Mouse (Mus musculus): Measurements from ENCODE around the gene Sox5. TPM values are rescaled to one million over a fixed set of nuclear protein-coding genes. Genes with fewer than 3 reads are reported as not detected.
A peak's percentile ranks its signal among the peaks of the same experiment; 100 is the strongest.

The Sox5 gene
- total RNA-seq, 2 experiments from 2014 or later: 39.5 to 48.8 TPM

GRCm38 (mm10) chr6:143987548-143987947 lies 794.2 kb downstream of the Sox5 start:
- DNase-seq (ENCODE audit: low spot score in 2 of 2): no peak

- peak; percentile 17 to 71 for DNase-seq (ENCODE audit: low spot score in 2 of 2)
These were observed 801.6 kb downstream of the Sox5 start for GRCm38 (mm10) chr6:143980131-143980530.

- DNase-seq (ENCODE audit: low spot score in 2 of 2): no peak
These were observed 813.9 kb downstream of the Sox5 start for GRCm38 (mm10) chr6:143967724-143968400.

- DNase-seq (ENCODE audit: low spot score in 2 of 2): no peak
These were observed 821.3 kb downstream of the Sox5 start for GRCm38 (mm10) chr6:143960487-143960886.

- no peak for DNase-seq (ENCODE audit: low spot score in 2 of 2)
These were observed 821.7 kb downstream of the Sox5 start for GRCm38 (mm10) chr6:143960081-143960480.

GRCm38 (mm10) chr6:143958372-143958771 lies 823.4 kb downstream of the Sox5 start:
- DNase-seq (ENCODE audit: low spot score in 2 of 2): no peak

GRCm38 (mm10) chr6:143957063-143957462 lies 824.7 kb downstream of the Sox5 start:
- no peak for DNase-seq (ENCODE audit: low spot score in 2 of 2)

- DNase-seq (ENCODE audit: low spot score in 2 of 2): no peak
These were observed 833.0 kb downstream of the Sox5 start for GRCm38 (mm10) chr6:143948553-143949308.

GRCm38 (mm10) chr6:143948071-143948470 lies 833.7 kb downstream of the Sox5 start:
- DNase-seq (ENCODE audit: low spot score in 2 of 2): no peak

- DNase-seq (ENCODE audit: low spot score in 2 of 2): no peak
These were observed 838.7 kb downstream of the Sox5 start for GRCm38 (mm10) chr6:143943126-143943525.

GRCm38 (mm10) chr6:143941291-143941785 lies 840.4 kb downstream of the Sox5 start:
- DNase-seq (ENCODE audit: low spot score in 2 of 2): peak in 1 of 2 experiments; percentile 30

- DNase-seq (ENCODE audit: low spot score in 2 of 2): no peak
These were observed 858.6 kb downstream of the Sox5 start for GRCm38 (mm10) chr6:143923146-143923545.

GRCm38 (mm10) chr6:143918405-143918947 lies 863.3 kb downstream of the Sox5 start:
- DNase-seq (ENCODE audit: low spot score in 2 of 2): no peak

- DNase-seq (ENCODE audit: low spot score in 2 of 2): no peak
These were observed 865.5 kb downstream of the Sox5 start for GRCm38 (mm10) chr6:143916152-143916735.

- DNase-seq (ENCODE audit: low spot score in 2 of 2): no peak
These were observed 866.1 kb downstream of the Sox5 start for GRCm38 (mm10) chr6:143915686-143916085.

GRCm38 (mm10) chr6:143912316-143912715 lies 869.5 kb downstream of the Sox5 start:
- peak; percentile 53 to 80 for DNase-seq (ENCODE audit: low spot score in 2 of 2)

- no peak for DNase-seq (ENCODE audit: low spot score in 2 of 2)
These were observed 877.1 kb downstream of the Sox5 start for GRCm38 (mm10) chr6:143904693-143905031.

GRCm38 (mm10) chr6:143903981-143904692 lies 877.6 kb downstream of the Sox5 start:
- DNase-seq (ENCODE audit: low spot score in 2 of 2): no peak

- no peak for DNase-seq (ENCODE audit: low spot score in 2 of 2)
These were observed 880.9 kb downstream of the Sox5 start for GRCm38 (mm10) chr6:143900871-143901270.

GRCm38 (mm10) chr6:143895092-143895491 lies 886.7 kb downstream of the Sox5 start:
- no peak for DNase-seq (ENCODE audit: low spot score in 2 of 2)

- no peak for DNase-seq (ENCODE audit: low spot score in 2 of 2)
These were observed 888.9 kb downstream of the Sox5 start for GRCm38 (mm10) chr6:143892869-143893268.
